Mouse (Mus musculus): ENCODE data around the gene Nsd1. TPM values are rescaled to one million over a fixed set of nuclear protein-coding genes. Genes with fewer than 3 reads are reported as not detected.

Gene Nsd1
- 76.9 TPM for polyA plus RNA-seq (2017; shearing (Covaris generic))

GRCm38 (mm10) chr13:55209649-55210192 lies at the start of gene Nsd1:
Nsd1 (plus strand) TSS chr13:55209782.

GRCm38 (mm10) chr13:55319931-55320533 lies 110.5 kb downstream of the Nsd1 start, which contains the start of gene Prelid1:
Prelid1 (plus strand) TSS chr13:55320500.

GRCm38 (mm10) chr13:55321434-55322129 lies 112.0 kb downstream of the Nsd1 start, which contains the start of gene Rab24:
Rab24 (minus strand) TSS chr13:55321946.

GRCm38 (mm10) chr13:55329683-55330566 lies 120.3 kb downstream of the Nsd1 start, which contains the start of gene Mxd3:
Mxd3 (minus strand) TSS chr13:55329823.

GRCm38 (mm10) chr13:55362453-55363060 lies 153.0 kb downstream of the Nsd1 start, which contains the start of gene Lman2:
Lman2 (minus strand) TSS chr13:55362783.

Other genes with a start within 250 kb of the Nsd1 start
- 0.29 TPM for gene Hk3, start 188.4 kb upstream of the Nsd1 start, polyA plus RNA-seq (2017; shearing (Covaris generic))
- 90.8 TPM for gene Uimc1, start 109.5 kb upstream of the Nsd1 start, polyA plus RNA-seq (2017; shearing (Covaris generic))
- gene Zfp346, start 104.5 kb upstream of the Nsd1 start, polyA plus RNA-seq (2017; shearing (Covaris generic)) = 14.0 TPM
- gene Gm17617, start 76.2 kb upstream of the Nsd1 start, polyA plus RNA-seq (2017; shearing (Covaris generic)) = not detected
- gene Fgfr4, start 57.1 kb upstream of the Nsd1 start, polyA plus RNA-seq (2017; shearing (Covaris generic)) = not detected
- 214 TPM for gene Prelid1, start 110.7 kb downstream of the Nsd1 start, polyA plus RNA-seq (2017; shearing (Covaris generic))
- 120 TPM for gene Rab24, start 112.2 kb downstream of the Nsd1 start, polyA plus RNA-seq (2017; shearing (Covaris generic))
- 0.37 TPM for gene Mxd3, start 120.0 kb downstream of the Nsd1 start, polyA plus RNA-seq (2017; shearing (Covaris generic))
- 101 TPM for gene Lman2, start 153.0 kb downstream of the Nsd1 start, polyA plus RNA-seq (2017; shearing (Covaris generic))
- 94.5 TPM for gene Rgs14, start 159.9 kb downstream of the Nsd1 start, polyA plus RNA-seq (2017; shearing (Covaris generic))
- not detected for gene Slc34a1, start 188.4 kb downstream of the Nsd1 start, polyA plus RNA-seq (2017; shearing (Covaris generic))
- gene Pfn3, start 205.4 kb downstream of the Nsd1 start, polyA plus RNA-seq (2017; shearing (Covaris generic)) = not detected
- not detected for gene F12, start 217.0 kb downstream of the Nsd1 start, polyA plus RNA-seq (2017; shearing (Covaris generic))
- 480 TPM for gene Grk6, start 235.3 kb downstream of the Nsd1 start, polyA plus RNA-seq (2017; shearing (Covaris generic))

Measured in naive thymus-derived CD4-positive, alpha-beta T cell, adult 5 months (primary cell).